ENCODE assay signal across 7 mouse cellular contexts in the genomic region with DNA sequence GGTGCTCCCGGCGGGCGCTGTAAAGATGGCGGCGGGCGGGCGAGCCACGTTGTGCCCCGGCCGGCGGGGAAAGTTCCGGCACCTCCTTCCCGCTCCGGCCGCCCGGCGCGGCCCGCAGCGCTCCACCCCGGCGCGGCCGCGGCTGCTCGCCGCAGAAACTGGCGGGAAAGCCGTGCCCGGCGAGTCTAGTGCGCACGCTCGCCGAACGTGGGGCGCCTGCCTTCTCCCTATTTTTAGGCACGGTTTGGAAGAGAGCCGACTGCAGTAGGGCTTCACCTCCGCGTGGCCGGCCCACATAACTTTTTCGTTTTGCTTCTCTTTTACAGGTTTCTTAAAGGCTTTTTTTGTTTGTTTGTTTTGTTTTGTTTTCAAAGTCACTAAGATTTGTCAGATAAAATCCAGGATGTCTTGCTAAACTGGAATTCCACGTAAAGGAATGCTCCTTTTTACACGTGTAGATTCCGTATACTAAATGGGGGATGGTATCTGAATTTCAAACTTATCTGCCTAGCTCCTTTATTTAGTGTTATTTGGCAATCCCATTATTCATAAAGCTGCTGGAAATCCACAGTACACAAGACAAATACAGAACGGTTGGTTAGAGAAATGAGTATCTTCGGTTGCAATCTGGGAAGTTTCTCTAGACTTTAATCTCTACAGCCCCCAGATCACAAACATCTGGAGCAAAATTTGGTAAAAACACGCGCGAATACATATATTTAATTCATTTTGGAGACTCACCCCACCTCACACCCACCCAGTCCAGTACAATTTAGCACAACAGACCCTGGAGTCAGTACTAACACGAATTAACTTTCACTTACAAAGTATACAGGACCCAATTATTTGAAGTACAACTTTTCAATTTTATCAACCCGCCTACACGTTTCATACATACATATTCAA.
A peak's percentile ranks its signal among the peaks of the same experiment; 100 is the strongest.
DNase-seq lines count a peak whose midpoint lies in the region; ATAC-seq lines count a peak whose summit lies in the region.

No protein-coding gene starts in this region.

- no peaks in the 10 kb centered on the region for H3K9me3 ChIP-seq in hindbrain, embryonic 14.5 days (ENCODE audit: control insufficient read depth, low read length)

- peak overlapping the region; percentile 99 for H3K9ac ChIP-seq in hindbrain, embryonic 14.5 days

- H3K36me3 ChIP-seq in hindbrain, embryonic 14.5 days (replicated peaks; ENCODE audit: control insufficient read depth, insufficient read depth), result peaks cover 8% of the 10 kb centered on the region; the same call in 1 of the 2 replicates

- peaks cover 28% of the 10 kb centered on the region for H3K4me1 ChIP-seq in hindbrain, embryonic 14.5 days (replicated peaks; ENCODE audit: control insufficient read depth, insufficient read depth, low read length)

- peak overlapping the region; percentile 99 for H3K4me3 ChIP-seq in hindbrain, embryonic 14.5 days (replicated peaks; ENCODE audit: low read length)

- H3K27ac ChIP-seq in hindbrain, embryonic 14.5 days, result peak overlapping the region; percentile 99

- peak; percentile 84 to 86 for DNase-seq in cerebellum, postnatal 10 days
- peak; percentile 51 to 56 for DNase-seq in frontal cortex, postnatal 14 days (ENCODE audit: low spot score in 2 of 2)
- peak; percentile 61 for DNase-seq in hindbrain, embryonic 14.5 days (ENCODE audit: low spot score)
- DNase-seq in left cerebral cortex, adult 18-20 months (ENCODE audit: low spot score in 2 of 2), result peak; percentile 67 to 78
- DNase-seq in lung, postnatal 4 days, result peak; percentile 82 to 89
- peak; percentile 84 for DNase-seq in right cerebral cortex, postnatal 25 days

- 11% methylated on average over 49 of the region's 54 CpGs for WGBS in hindbrain, embryonic 14.5 days

- no peaks in the 10 kb centered on the region for H3K27me3 ChIP-seq in hindbrain, embryonic 14.5 days (ENCODE audit: control insufficient read depth, insufficient read depth, low read length)

- H3K4me2 ChIP-seq in hindbrain, embryonic 14.5 days (replicated peaks), result peak overlapping the region; percentile 66

- peak; percentile 20 for ATAC-seq in activated CD4-positive, CD25-positive, alpha-beta regulatory T cell, adult 4 months
- ATAC-seq in hindbrain, embryonic 14.5 days (ENCODE audit: low FRiP score), result peak; percentile 79

Comparison
In these comparisons a context has a peak if more than half of its experiments do, and no peak if none do; other contexts are left out.
1. Peak in every context shown above with its lines: DNase-seq, ATAC-seq, H3K4me3 ChIP-seq and H3K27ac ChIP-seq.